Mouse (Mus musculus) skeletal muscle tissue, postnatal 0 days (tissue): ENCODE measurements around the gene Ecsit. TPM values are rescaled to one million over a fixed set of nuclear protein-coding genes. Genes with fewer than 3 reads are reported as not detected.

Source experiments
- microRNA-seq, 2 experiments: library from miRNA; unstranded; fragments of <30 nt; microRNA quantifications; one replicate each; pipeline ENCODE4; 2016
- polyA plus RNA-seq: library from polyadenylated mRNA; unstranded; fragments of >200 nt; fragmentation: Nextera tagmentation; extraction: Ambion mirVana; gene quantifications from 2 replicates; pipeline ENCODE4 v1.2.1, GENCODE M21; 2015

The Ecsit gene
- 40.4 and 43.4 TPM in 2 replicates for polyA plus RNA-seq

DNA sequence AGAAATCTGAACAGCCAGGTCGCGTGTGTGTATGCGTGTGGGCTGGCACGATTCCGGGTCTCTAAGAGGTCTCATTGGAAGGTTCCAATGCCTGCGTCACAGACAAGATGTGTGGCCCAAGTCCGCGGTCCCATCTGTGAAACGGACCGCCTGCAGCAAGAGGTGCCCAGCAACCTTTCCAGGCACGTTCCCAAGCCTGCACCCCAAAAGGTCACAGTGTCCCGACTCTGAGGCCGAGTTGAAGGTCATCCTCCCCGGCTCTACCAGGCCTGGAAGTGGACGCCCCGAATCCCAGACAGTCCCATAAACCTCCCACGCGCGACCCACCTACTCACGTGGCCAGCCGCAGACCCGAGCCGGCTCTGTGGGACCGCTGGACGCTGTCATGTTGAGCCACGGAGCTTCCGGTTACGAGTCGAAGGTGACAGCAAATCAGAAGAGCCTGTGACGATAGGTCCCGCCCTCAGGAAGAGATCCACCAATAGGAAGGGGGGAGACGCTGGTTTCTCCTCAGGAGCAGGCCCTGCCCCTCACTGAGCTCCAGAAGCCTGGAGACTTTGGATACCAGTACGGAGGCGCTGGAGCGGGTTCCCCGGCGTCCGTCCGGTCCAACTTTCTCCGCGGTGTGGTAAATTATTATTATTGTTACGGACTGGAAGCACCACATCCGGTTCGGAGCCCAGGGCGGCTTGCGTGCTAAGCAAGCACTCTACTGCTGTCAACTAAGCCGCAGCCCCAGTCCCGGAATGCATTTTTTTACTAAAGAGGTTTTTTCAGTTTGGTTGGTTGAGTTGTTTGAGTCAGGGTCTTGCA is at the start of gene Ecsit:
Gene Ecsit (minus strand): TSS at position 417 of the 813 bp plus-strand sequence.

DNA sequence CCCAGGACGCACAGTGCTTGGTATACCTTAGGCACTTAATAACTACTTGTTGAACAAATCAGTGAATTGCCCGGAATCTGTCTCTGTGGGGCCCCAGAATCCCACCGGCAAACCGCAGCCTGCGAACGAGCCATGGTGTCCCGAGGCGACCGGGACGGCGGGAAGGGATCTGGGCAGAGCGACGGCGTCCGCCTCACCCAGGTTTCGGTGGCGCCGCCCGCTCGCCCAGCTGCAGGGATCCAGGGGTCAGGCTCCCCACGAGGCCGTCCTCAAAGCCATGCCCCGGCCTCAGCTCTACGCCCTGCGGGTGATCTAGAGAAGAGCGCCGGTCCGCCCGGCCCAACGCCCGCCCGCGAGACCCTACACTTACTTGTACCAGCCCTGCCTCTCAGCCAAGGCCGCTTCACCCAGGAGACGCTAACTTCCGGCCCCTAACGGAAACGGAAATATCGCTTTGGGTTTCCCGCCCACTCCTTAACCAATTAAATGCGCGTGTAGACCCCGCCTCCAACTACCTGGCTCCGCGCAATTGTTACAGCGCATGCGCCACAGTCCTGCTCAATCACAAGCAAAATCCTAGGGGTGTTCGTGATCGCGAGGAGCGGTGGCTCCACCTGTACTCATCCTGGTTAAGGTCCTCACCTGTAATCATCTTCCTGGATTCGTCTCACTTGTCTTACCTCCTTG is 31.6 kb upstream of the Ecsit start, which contains the start of gene Elof1:
Gene Elof1 (minus strand): TSS at position 433 of the 687 bp plus-strand sequence.

DNA sequence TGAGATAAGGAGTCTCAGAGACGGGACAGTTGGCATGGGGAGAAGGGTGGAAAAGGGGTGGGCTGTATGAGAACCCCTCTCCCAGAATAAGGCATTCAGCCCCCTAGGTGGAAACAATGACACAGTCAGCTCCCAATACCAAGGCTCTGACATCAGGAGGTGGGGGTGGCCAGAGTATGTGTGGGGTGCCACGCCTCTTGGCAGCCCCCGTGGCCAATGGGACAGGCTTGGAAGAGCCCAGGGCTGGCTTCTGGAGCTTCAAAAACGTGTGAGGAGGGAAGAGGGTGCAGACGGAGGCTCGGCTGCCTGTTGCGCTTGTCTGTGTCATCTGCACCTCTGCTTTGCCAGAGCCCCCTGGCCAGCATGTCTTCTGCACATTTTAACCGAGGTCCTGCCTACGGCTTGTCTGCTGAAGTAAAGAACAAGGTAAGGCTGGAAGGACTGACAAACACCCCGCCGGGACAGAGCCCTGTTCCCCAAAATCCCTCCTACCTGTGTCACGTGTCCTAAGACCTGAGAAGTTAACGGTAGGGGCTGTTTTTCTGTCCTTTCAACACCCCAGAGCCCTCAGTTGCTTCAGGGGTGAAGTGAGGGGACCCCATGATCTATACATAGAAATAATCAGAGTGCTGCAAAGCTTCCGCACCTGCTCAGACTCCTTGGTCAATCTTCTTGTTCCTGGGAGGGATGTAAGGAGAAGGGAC is 13.9 kb upstream of the Ecsit start, which contains the start of gene Cnn1:
Gene Cnn1 (plus strand): TSS at position 224 of the 704 bp plus-strand sequence.

DNA sequence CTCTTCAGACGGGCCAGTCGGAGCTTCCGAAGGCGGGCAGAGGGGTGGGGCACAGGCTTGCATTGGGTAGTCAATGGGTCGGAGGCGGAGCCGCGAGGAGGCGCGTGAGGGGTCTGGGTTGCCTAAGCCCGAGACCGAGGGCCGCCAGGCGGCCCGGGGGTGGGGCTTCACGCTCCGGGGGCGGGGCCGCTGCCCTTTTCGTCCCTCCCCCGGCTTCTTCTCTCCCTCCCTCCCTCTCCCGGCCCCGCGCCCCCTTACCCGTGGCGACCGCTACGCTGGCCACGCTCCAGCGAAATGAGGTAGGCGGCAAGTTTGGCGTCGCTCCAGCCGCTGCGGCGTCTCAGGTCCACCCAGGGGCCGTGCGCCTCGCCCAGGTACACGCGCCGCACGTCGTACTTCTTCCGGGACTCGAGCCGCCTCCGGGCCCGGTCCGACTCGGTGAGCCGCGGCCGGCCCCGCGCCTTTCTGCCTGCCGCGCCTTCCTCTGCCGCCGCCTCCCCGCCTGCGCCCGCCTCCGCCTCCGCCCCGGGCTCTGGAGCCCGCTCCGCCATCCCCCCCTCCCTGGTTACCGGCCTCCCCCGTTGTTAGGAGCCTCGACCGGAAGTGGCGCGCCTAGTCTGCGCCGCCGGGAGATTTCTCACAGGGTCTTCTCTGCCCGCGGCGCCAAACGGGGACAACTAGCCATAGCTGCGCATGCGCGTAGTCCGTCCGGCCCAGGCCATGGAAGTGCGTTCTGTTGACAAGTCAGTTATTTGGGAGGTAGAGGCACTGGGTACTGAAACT is 14.3 kb downstream of the Ecsit start, which contains the start of the genes Gm49318 and Zfp653:
Gene Gm49318 (minus strand): TSS at position 469 of the 783 bp plus-strand sequence.
Gene Zfp653 (minus strand): TSS at position 586 of the 783 bp plus-strand sequence.

DNA sequence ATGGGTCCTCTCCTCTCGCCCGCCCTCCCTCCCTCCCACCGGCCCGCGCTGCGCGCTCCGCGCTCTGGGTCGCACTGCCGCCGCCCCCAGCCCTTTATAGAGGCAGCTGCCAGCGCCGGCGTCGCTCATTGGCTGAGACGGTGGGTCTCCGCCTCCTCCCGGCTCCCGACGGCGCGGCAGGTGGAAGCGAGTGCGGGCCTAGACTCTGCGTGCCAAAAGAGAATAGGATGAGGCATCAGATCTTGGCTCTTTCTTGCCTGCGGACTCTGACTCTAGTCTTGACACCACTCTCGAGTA is 33.3 kb downstream of the Ecsit start, which contains the start of gene Elavl3:
Gene Elavl3 (minus strand): TSS at position 66 of the 297 bp plus-strand sequence.

Small RNAs within 50 kb of the gene (microRNA-seq; reads per million reads assigned to microRNA genes)
- gene Mir7084: 0 to 0.21 reads per million in 2 experiments

Other genes starting within 250 kb of the Ecsit start
- gene Angptl8, start 249.9 kb downstream of the Ecsit start, polyA plus RNA-seq: 1.1 and 6.7 TPM in 2 replicates
- 13.3 and 14.2 TPM in 2 replicates for gene Dock6, start 232.8 kb downstream of the Ecsit start, polyA plus RNA-seq
- 6.7 and 17.4 TPM in 2 replicates for gene Rab3d, start 167.2 kb downstream of the Ecsit start, polyA plus RNA-seq
- gene Ccdc159, start 158.0 kb downstream of the Ecsit start, polyA plus RNA-seq: 1.1 and 1.3 TPM in 2 replicates
- gene Tmem205, start 157.9 kb downstream of the Ecsit start, polyA plus RNA-seq: 33.4 and 53.5 TPM in 2 replicates
- 1.4 and 2.0 TPM in 2 replicates for gene Plppr2, start 148.4 kb downstream of the Ecsit start, polyA plus RNA-seq
- 2.1 and 2.6 TPM in 2 replicates for gene Swsap1, start 129.7 kb downstream of the Ecsit start, polyA plus RNA-seq
- gene Epor, start 121.9 kb downstream of the Ecsit start, polyA plus RNA-seq: 8.0 and 9.8 TPM in 2 replicates
- 0.27 TPM in 2 replicates for gene Rgl3, start 96.0 kb downstream of the Ecsit start, polyA plus RNA-seq
- 0.09 and 0.12 TPM in 2 replicates for gene Ccdc151, start 82.8 kb downstream of the Ecsit start, polyA plus RNA-seq
- 28.7 and 37.6 TPM in 2 replicates for gene Prkcsh, start 82.6 kb downstream of the Ecsit start, polyA plus RNA-seq
- gene Elavl3, start 33.4 kb downstream of the Ecsit start, polyA plus RNA-seq: not detected in 2 replicates
- not detected in 2 replicates for gene Gm49318, start 14.2 kb downstream of the Ecsit start, polyA plus RNA-seq
- 3.8 and 4.5 TPM in 2 replicates for gene Zfp653, start 14.1 kb downstream of the Ecsit start, polyA plus RNA-seq
- 8.7 and 11.2 TPM in 2 replicates for gene Cnn1, start 13.8 kb upstream of the Ecsit start, polyA plus RNA-seq
- 69.6 and 81.4 TPM in 2 replicates for gene Elof1, start 31.7 kb upstream of the Ecsit start, polyA plus RNA-seq
- 1.6 and 22.5 TPM in 2 replicates for gene Acp5, start 50.3 kb upstream of the Ecsit start, polyA plus RNA-seq
- 65.1 and 66.3 TPM in 2 replicates for gene Pigyl, start 71.4 kb upstream of the Ecsit start, polyA plus RNA-seq
- gene Zfp872, start 102.7 kb upstream of the Ecsit start, polyA plus RNA-seq: 0.22 TPM in 1 of 2 replicates, not detected in the other
- gene Zfp809, start 140.3 kb upstream of the Ecsit start, polyA plus RNA-seq: 6.9 and 7.2 TPM in 2 replicates
- gene Zfp599, start 174.5 kb upstream of the Ecsit start, polyA plus RNA-seq: 0.19 and 0.24 TPM in 2 replicates
- gene Zfp810, start 222.2 kb upstream of the Ecsit start, polyA plus RNA-seq: 3.2 and 3.8 TPM in 2 replicates